Mouse (Mus musculus): Measurements from ENCODE around the gene Dcaf7.

GRCm38 (mm10) chr11:106055341-106055740 lies 18.7 kb downstream of the Dcaf7 start:
- TF ChIP-seq CTCF (IDR thresholded peaks at IDR 0.05; ENCODE audit: control insufficient read depth, insufficient read depth, low read length) = no peak
- no peak for TF ChIP-seq POLR2A (IDR thresholded peaks at IDR 0.05; ENCODE audit: borderline replicate concordance, control insufficient read depth, low read depth, low read length)
